Mouse (Mus musculus) kidney, adult 18-20 months (tissue): Measurements from ENCODE around the gene Zp3.

Source experiments
- DNase-seq: peaks from one replicate; pipeline ENCODE4 v3.0.0; 2021

Zp3 gene

GRCm38 (mm10) chr5:135979904-135980303 is at the start of gene Zp3:
TSS of gene Zp3 (plus strand) at chr5:135980099.
- DNase-seq = no peak

GRCm38 (mm10) chr5:135931526-135931925 is 48.4 kb upstream of the Zp3 start:
- no peak for DNase-seq

- no peak for DNase-seq
Observed at GRCm38 (mm10) chr5:135932359-135932758, 47.5 kb upstream of the Zp3 start.

DNA sequence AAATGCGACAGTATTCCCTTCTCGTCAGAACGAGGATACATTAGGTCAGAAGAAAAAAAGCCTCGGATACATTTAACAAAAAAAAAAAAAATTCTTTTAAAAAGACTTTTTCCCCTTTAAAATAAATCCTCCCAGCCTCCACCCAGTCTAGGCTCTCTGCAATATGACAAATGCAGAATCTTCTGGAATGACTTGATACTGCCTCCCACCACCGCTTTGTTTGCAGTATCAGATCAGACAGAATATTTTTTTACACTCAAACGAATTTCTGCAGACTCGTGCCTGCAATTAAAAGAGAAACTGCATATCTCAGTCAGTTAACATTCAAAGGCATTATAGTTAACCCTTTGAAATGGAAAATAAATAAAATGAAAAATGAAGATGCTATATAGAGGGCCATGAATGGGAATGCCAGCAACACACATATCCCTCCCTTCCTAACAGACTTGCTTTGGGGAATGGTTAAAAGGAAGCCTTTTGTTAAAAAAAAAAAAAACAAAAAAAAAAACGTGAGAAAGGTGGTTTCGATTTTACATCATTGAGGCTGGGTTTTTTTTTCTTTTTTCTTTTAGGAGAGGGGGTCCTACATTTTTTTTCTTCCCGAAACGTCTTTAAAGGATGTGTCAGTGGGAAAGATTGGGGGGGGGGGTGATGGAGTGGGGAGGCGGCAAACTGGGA is 46.5 kb upstream of the Zp3 start:
- DNase-seq = no peak

GRCm38 (mm10) chr5:135933900-135934441 is 45.9 kb upstream of the Zp3 start:
- no peak for DNase-seq

DNA sequence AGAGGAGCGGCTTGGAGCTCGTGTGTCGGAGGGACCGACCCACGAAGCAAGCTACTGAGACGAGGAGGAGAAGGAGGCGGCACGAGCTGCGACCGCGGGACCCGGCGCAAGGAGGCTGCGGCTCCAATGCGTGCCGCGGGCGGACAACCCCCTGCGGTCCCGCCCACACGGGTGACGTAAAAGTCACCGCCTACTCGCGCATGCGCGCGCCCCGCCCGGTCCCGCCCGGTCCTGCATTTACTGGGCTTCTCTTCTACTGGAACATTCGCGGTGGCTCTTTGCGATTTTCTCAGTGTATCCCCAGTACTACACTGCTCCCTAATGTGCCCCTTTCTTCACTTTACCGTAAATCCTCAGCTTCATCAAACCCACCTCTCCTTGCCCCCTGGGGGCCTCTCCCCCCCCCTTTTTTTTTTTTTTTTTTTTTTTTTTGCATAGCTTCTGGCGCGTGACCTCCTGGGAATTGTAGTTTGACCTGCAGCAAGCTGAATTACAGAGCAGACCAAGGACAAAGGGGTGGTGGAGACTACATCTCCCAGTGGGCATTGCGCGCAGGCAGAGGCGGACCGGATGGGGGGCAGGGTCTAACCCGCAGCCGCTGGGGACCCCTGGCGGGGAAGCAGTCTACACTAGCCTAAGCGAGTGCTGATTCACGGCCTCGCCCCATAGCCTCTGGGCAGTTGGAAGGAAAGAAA is 45.3 kb upstream of the Zp3 start, which contains the start of gene Ywhag:
Ywhag (minus strand) TSS at position 136 of the 695 bp plus-strand sequence.
- peak; percentile 97 for DNase-seq

- DNase-seq = no peak
Observed at GRCm38 (mm10) chr5:135935176-135935523, 44.7 kb upstream of the Zp3 start.

GRCm38 (mm10) chr5:135935641-135936190 is 44.2 kb upstream of the Zp3 start:
- no peak for DNase-seq

GRCm38 (mm10) chr5:135940587-135940986 is 39.3 kb upstream of the Zp3 start:
- DNase-seq = no peak

DNA sequence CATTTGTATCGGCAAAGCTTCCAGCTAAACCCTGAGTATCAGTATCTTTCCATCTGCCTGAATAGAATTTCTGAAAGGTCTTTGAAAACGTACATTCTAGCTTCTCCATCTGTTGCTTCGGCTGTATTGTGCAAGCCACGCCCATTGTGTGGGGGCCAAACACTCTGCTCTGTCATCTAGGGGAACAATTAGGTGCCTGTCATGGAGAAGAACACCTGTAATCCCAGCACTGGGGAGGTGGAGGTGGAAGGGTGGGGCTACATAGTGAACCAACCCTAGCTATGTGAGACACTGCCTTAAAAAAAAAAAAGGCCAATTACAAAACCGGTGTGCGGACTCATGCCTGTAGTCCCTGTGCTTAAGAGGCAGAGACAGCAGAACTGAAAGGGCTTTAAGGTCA is 37.2 kb upstream of the Zp3 start:
- no peak for DNase-seq

GRCm38 (mm10) chr5:135945916-135946408 is 33.9 kb upstream of the Zp3 start:
- DNase-seq = no peak

- DNase-seq = no peak
Observed at GRCm38 (mm10) chr5:135946621-135947020, 33.3 kb upstream of the Zp3 start.

DNA sequence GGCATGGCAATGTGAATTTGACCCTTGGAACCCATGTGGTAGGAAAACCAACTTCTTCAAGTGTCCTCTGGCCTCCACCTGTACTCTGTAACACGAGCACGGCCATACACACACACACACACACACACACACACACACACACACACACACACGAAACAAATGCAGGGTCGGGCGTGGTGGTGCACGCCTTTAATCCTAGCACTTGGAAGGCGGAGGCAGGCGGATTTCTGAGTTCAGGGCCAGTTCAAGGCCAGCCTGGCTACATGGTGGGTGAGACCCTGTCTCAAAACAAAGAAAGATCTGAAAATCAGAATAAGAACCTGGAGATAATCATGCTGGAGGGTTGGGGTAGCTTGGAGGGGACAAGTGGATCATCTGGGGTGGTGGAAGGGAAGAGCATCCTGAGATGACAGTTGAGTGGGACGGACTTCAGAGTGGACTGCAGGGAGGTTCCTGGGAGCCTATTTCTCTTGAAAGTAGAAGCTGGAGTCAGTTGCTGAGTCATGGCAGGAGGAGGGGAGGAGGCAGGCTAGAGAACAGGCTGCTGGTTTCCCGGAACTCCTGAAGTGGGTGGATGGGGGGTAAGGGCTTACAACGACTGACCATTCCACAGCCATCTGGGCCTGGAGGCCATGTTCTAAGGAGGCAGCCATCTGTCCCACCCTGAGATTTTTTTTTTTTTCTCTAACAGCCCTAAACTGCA is 29.0 kb upstream of the Zp3 start:
- no peak for DNase-seq

DNA sequence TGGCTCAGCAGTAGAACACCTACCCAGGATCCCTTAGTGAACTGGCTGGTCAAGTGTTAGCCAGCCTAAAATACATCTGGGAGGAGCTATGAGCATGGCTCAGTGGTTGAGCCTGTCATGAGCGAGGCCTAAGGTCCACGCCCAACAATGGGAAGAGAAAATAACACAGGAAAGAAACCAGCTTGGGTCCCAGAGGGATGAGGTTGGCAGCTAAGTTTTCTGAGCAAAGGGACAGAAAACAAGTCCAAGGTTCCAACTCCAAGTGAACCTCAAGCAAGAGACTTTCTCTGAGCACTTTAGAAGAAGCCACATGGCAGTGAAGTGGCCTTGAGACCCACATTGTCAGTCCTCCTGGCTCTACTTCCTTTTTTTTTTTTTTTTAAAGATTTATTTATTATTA is 28.2 kb upstream of the Zp3 start:
- no peak for DNase-seq

GRCm38 (mm10) chr5:135952830-135953229 is 27.1 kb upstream of the Zp3 start:
- no peak for DNase-seq

GRCm38 (mm10) chr5:135956300-135957206 is 23.3 kb upstream of the Zp3 start:
- DNase-seq = peak; percentile 11

DNA sequence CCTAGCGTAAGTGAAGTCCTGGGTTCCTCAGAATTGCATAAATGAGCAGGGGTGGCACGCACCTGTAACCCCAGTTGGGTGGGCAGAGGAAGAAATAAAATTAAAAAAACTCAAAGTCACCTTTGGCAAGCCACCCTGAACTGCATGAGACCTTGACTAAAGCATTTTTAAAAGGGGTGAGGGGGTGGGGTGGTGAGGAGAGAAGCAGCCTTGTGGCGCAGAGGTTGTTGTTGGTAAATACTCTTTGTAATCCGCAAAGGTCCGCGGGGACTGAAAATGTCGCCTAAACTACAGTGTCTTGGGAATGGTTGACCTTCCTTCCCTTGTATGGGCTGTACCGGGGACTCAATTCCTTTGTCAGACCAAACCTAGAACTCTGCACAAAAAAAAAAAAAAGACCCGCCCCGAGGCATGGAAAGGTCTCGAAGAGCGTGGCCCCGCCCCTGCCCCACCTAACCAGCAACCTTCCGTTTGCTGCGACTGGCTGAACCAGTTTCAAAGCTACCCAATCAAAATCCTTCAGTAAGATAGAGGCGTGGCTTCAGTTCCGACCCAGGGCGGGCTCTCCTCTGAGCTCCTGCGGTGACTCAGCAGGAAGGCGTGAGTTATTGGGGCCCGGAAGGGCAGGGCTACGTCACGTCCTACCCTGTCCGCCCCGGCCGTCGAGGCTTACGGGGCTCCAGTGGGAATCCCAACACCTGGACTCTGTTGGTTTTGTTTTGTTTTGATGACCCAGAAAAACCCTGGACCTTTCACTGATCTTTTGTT is 22.5 kb upstream of the Zp3 start:
- DNase-seq = peak; percentile 91

DNA sequence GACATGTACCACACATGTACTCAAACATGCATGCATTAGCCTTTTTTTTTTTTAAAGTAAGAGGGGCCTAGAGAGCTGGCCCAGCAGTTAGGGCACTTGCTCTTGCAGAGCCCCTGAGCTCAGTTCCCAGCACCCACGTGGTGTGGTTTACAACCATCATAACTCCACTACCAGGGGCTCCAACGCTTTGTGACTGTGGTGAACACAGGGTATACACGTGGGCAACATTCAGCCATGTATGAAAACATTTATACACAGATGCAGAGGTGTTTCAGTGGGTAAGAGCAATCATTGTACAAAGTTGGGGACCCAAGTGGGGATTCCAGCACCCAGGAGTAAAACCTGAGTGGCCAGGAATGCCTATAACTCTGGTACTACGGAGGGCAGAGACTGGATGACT is 21.5 kb upstream of the Zp3 start:
- no peak for DNase-seq

DNA sequence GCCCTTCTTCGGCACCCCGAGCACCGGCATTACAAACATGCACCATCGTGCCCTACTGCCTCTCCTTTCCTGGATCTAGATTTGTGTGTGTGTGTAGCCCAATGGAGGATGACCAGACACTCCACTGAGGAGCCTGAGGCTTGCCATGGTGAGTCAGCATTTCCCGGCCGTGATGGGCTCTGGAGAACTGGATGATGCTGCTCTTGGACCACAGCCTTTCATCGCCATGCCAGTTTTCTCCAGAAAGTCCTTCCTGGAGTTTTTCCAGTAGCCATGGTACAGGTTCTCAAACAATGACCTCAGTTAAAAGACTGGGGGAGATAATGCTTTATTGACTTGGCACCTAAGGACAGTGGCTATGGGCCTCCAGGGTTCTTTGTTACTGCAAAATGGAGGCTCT is 20.0 kb upstream of the Zp3 start:
- DNase-seq = no peak

DNA sequence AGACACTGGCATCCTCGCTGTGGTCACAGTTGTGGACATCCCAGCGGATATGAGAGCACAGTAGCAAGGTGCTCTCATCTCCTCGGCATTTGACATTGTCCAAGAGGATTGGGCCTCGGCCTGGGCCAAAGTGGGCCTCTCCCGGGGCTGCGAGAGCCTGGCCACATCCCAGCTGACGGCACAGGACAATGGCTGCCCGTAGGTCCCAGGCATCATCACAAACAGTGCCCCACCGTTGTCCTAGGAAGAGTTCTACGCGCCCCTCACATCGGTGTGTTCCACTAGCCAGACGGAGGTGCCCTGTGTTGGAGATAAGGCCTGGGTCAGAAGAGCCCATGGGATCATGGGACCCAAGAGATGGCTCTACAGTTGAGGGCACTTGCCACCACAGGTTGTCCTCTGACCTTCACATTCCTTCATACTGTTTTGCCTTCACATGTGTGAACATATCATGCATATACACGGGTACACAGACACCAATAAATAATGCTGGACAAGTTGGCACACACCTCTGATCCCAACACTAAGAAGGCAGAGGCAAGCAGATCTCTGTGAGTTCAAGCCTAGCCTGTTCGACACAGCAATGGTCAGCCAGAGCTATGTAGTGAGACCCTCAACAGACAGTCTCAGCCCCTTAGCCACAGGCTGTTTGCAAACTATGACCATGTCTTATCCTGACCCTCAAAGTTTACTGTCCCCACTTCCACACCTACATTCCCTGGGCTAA is 18.8 kb upstream of the Zp3 start:
- DNase-seq = no peak

DNA sequence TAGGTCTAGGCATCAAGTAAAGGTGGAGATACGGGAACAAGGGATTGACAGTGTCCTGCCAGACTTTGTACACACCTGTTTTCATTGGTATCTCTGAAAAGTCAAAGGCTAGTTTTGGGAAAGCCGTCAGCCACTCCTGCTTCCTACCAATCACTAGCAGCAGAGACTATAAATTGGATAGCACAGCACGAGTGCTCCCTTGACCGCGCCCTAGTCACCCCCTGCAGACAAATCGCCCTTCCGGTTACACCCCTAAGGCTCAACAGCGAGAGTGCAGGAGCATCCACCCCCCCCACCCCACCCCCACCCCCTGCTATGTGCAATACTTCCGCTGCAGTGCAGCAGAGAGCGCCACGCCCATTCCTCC is 17.8 kb upstream of the Zp3 start:
- no peak for DNase-seq
